Mouse (Mus musculus) G1E (cell line): ENCODE data around the gene Ext2.

Experiments
- CTCF ChIP-seq: IDR thresholded peaks from 2 replicates; pipeline ENCODE4 v1.5.1; 2012; ENCODE audit warnings: low read depth, low read length, inconsistent platforms, mixed read lengths
- GATA1 ChIP-seq: IDR thresholded peaks from 2 replicates; pipeline ENCODE4 v1.6.1; 2012; ENCODE audit warnings: borderline replicate concordance, low read length, inconsistent platforms, mixed read lengths
- GATA2 ChIP-seq: IDR thresholded peaks from 2 replicates; pipeline ENCODE4 v1.6.1; 2012; ENCODE audit warnings: low read depth, low read length, inconsistent platforms, borderline replicate concordance
- POLR2AphosphoS5 ChIP-seq: IDR thresholded peaks from 2 replicates; pipeline ENCODE4 v1.6.1; 2012; ENCODE audit warnings: low read depth, low read length, inconsistent platforms; ENCODE audit not compliant: insufficient replicate concordance
- TAL1 ChIP-seq: conservative IDR thresholded peaks from 2 replicates; pipeline ENCODE4 v1.6.1; 2012; ENCODE audit warnings: low read depth, low read length, inconsistent platforms, mixed read lengths

GRCm38 (mm10) chr2:93723138-93723744 is 99.1 kb downstream of the Ext2 start:
- TF ChIP-seq CTCF (no peak), TAL1 (no peak), GATA1 (no peak), POLR2AphosphoS5 (no peak), GATA2 (no peak)
